Mouse (Mus musculus): ENCODE results near the gene Reln. TPM values are rescaled to one million over a fixed set of nuclear protein-coding genes. Genes with fewer than 3 reads are reported as not detected.

Gene Reln
- polyA plus RNA-seq, 1 experiment, result 6.4 TPM

DNA sequence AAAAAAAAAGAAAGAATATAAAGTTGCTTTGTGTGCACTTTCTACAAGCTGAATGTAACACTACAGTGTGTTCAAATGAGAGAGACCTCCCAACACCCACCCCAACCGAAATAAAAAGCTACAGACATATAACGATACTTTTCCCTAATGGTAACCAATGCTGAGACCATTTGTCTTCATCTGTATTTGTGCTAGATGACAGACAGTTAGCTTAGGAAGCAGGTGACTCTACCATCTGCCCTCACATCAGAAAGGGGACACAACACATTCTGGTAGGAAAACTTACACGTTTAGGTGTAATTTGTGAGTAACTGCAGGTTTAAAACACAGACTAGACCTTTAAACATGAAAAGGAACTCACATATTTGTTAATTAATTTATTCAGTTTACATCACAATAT, 90.6 kb downstream of the Reln start:
- Histone ChIP-seq H3K4me3 (replicated peaks; ENCODE audit: extremely low read depth, low read depth, low read length) (no peak overlapping the region), H3K4me1 (ENCODE audit: control insufficient read depth, insufficient read depth, low read length) (no peaks in the 10 kb centered on the region)
- TF ChIP-seq CTCF (IDR thresholded peaks at IDR 0.05; ENCODE audit: insufficient read depth, low read length), result no peak
- TF ChIP-seq POLR2A (IDR thresholded peaks at IDR 0.05; ENCODE audit: borderline replicate concordance, extremely low read depth, low read depth, low read length), result no peak
- no peak for DNase-seq
- WGBS, result 77% methylated on average over 3 of the region's 3 CpGs

DNA sequence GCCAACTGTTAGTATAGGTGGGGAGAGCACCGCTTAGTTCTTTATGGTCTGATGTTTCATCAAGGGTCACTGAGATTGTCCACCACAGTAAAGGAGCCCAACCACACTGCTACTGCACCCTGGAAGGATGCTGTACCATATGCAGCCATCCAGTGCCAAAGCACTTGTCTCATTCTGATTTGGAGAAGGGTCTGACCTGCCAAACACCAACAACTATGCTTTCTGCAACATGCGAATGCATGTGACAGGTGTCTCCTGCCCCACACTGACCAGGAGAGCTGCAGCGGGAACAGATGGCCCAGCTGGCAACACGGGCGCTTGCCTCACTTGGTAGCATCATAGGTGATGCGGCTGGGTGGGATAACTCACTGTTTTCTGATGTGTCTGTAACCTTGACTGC, 91.2 kb downstream of the Reln start:
- DNase-seq, result no peak
- no peaks in the 10 kb centered on the region for H3K4me1 ChIP-seq (ENCODE audit: control insufficient read depth, insufficient read depth, low read length)
- TF ChIP-seq POLR2A (IDR thresholded peaks at IDR 0.05; ENCODE audit: borderline replicate concordance, extremely low read depth, low read depth, low read length) (no peak), CTCF (IDR thresholded peaks at IDR 0.05; ENCODE audit: insufficient read depth, low read length) (no peak)
- H3K4me3 ChIP-seq (replicated peaks; ENCODE audit: extremely low read depth, low read depth, low read length), result no peak overlapping the region
- WGBS, result 91% methylated on average over 6 of the region's 6 CpGs

GRCm38 (mm10) chr5:22247850-22248249, 96.7 kb downstream of the Reln start:
- TF ChIP-seq CTCF (IDR thresholded peaks at IDR 0.05; ENCODE audit: insufficient read depth, low read length), result no peak
- TF ChIP-seq POLR2A (IDR thresholded peaks at IDR 0.05; ENCODE audit: borderline replicate concordance, extremely low read depth, low read depth, low read length), result no peak
- Histone ChIP-seq H3K4me1 (ENCODE audit: control insufficient read depth, insufficient read depth, low read length) (no peaks in the 10 kb centered on the region), H3K4me3 (replicated peaks; ENCODE audit: extremely low read depth, low read depth, low read length) (no peak overlapping the region)
- DNase-seq, result no peak
- WGBS, result 65% methylated on average over 6 of the region's 6 CpGs

DNA sequence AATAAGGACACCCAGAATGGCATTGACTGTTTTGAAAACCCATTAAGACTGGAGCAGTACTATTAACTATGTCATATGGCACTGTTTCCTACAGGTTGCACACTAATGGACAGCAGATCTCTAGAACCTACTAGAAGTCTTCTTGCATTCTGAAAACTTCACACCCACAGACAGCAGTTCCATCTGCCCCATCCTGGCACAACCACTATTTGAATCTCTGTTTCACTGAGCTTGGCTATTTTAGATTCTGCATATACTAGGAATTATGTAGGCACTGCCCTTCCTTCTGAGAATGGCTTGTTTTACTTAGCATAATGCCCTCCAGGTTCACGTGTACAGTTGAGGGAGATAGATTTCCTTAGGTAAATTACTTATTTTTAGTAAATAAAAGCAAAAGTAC, 99.4 kb downstream of the Reln start:
- H3K4me1 ChIP-seq (ENCODE audit: control insufficient read depth, insufficient read depth, low read length), result no peaks in the 10 kb centered on the region
- no peak overlapping the region for H3K4me3 ChIP-seq (replicated peaks; ENCODE audit: extremely low read depth, low read depth, low read length)
- WGBS, result 77% methylated on average over 1 of the region's 1 CpGs
- DNase-seq, result no peak
- TF ChIP-seq CTCF (IDR thresholded peaks at IDR 0.05; ENCODE audit: insufficient read depth, low read length) (no peak), POLR2A (IDR thresholded peaks at IDR 0.05; ENCODE audit: borderline replicate concordance, extremely low read depth, low read depth, low read length) (no peak)

DNA sequence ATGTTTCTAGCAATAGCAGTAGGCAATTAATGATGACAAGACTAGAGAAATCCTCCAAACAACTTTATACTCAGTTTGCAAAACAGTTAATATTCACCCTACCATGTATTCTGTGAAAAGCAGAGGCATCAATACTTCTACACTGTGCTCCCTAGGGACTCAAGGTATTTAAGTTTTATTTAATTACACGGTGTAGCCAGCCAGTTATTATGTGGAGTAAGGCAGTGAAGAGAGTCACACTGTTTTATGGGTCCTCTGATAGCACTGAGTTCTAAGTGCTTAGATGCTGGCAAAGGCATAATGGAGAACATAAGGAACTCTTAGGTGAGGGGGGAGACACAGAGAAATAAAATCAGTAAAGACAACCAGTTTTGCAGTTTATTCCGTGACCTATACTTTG, 101.0 kb downstream of the Reln start:
- DNase-seq, result no peak
- H3K4me3 ChIP-seq (replicated peaks; ENCODE audit: extremely low read depth, low read depth, low read length), result no peak overlapping the region
- WGBS, result 74% methylated on average over 2 of the region's 2 CpGs
- H3K4me1 ChIP-seq (ENCODE audit: control insufficient read depth, insufficient read depth, low read length), result no peaks in the 10 kb centered on the region
- TF ChIP-seq CTCF (IDR thresholded peaks at IDR 0.05; ENCODE audit: insufficient read depth, low read length), result no peak
- TF ChIP-seq POLR2A (IDR thresholded peaks at IDR 0.05; ENCODE audit: borderline replicate concordance, extremely low read depth, low read depth, low read length), result no peak

DNA sequence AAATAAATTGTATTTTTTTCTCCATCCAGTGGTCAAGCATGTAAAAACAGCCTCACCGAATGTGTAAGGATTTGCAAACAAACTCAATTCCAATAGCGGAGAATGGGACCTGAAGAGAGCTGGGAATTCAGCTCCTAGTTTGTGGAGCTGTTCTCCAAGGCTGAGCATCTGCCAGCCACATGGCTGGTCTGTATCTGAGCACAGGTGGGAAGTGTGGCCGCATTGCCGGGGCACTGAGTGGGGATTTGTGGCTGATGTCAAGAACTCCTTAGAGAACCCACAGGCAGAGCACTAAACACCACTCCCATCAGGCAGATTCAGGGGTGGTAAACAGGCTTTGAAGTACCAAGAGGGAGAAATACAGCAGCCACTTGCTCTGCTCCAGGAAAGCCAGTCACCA, 102.9 kb downstream of the Reln start:
- TF ChIP-seq POLR2A (IDR thresholded peaks at IDR 0.05; ENCODE audit: borderline replicate concordance, extremely low read depth, low read depth, low read length) (no peak), CTCF (IDR thresholded peaks at IDR 0.05; ENCODE audit: insufficient read depth, low read length) (no peak)
- no peak overlapping the region for H3K4me3 ChIP-seq (replicated peaks; ENCODE audit: extremely low read depth, low read depth, low read length)
- 75% methylated on average over 4 of the region's 4 CpGs for WGBS
- no peak for DNase-seq
- no peaks in the 10 kb centered on the region for H3K4me1 ChIP-seq (ENCODE audit: control insufficient read depth, insufficient read depth, low read length)

DNA sequence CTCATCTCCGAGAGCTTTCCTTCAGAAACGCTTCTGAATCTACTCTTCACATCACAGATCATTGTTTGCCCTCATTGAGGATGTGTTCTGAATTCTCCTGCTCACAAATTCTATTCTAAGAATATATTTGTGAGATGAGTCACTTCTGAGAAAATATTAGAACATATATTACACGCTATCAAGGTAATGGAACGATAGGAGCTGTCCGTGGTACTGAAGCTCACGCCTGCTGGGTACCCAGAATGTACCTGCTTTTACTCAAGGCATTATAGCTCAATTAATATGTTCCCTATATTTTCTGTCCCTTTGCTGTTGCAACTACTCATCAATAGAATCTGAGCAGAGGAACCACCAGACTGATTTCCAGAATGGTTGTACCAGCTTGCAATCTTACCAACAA, 107.7 kb downstream of the Reln start:
- TF ChIP-seq POLR2A (IDR thresholded peaks at IDR 0.05; ENCODE audit: borderline replicate concordance, extremely low read depth, low read depth, low read length) (no peak), CTCF (IDR thresholded peaks at IDR 0.05; ENCODE audit: insufficient read depth, low read length) (no peak)
- no peak overlapping the region for H3K4me3 ChIP-seq (replicated peaks; ENCODE audit: extremely low read depth, low read depth, low read length)
- 54% methylated on average over 6 of the region's 6 CpGs for WGBS
- H3K4me1 ChIP-seq (ENCODE audit: control insufficient read depth, insufficient read depth, low read length), result no peaks in the 10 kb centered on the region
- DNase-seq, result no peak

- Histone ChIP-seq H3K4me1 (ENCODE audit: control insufficient read depth, insufficient read depth, low read length) (no peaks in the 10 kb centered on the region), H3K4me3 (replicated peaks; ENCODE audit: extremely low read depth, low read depth, low read length) (no peak overlapping the region)
- DNase-seq, result no peak
- WGBS, result 53% methylated on average over 4 of the region's 4 CpGs
- no peak for TF ChIP-seq POLR2A (IDR thresholded peaks at IDR 0.05; ENCODE audit: borderline replicate concordance, extremely low read depth, low read depth, low read length)
- TF ChIP-seq CTCF (IDR thresholded peaks at IDR 0.05; ENCODE audit: insufficient read depth, low read length), result no peak
Observed at GRCm38 (mm10) chr5:22224515-22224914, 120.0 kb downstream of the Reln start.

DNA sequence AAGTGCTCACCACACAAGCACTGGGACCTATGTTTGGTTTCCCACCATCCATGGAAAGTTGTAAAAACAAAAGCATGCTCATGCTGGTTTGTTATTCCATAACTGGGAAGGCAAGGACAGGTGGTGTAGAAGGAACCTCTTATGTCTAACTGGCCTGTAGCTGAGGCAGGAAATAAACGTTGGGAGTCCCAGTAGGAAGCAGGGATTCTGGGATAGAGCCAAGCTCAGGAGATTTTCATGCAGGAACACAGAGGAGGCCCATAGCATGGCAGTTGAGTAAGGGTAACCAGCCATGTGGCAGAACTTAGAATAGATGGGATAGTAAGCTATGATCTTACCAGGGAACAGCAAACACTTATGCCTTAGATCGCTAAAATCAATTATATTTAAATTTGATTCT, 120.6 kb downstream of the Reln start:
- H3K4me1 ChIP-seq (ENCODE audit: control insufficient read depth, insufficient read depth, low read length), result no peaks in the 10 kb centered on the region
- no peak for TF ChIP-seq POLR2A (IDR thresholded peaks at IDR 0.05; ENCODE audit: borderline replicate concordance, extremely low read depth, low read depth, low read length)
- TF ChIP-seq CTCF (IDR thresholded peaks at IDR 0.05; ENCODE audit: insufficient read depth, low read length), result no peak
- WGBS, result 66% methylated on average over 2 of the region's 2 CpGs
- H3K4me3 ChIP-seq (replicated peaks; ENCODE audit: extremely low read depth, low read depth, low read length), result no peak overlapping the region
- DNase-seq, result no peak

GRCm38 (mm10) chr5:22208311-22209021, 136.0 kb downstream of the Reln start:
- TF ChIP-seq POLR2A (IDR thresholded peaks at IDR 0.05; ENCODE audit: borderline replicate concordance, extremely low read depth, low read depth, low read length) (no peak), CTCF (IDR thresholded peaks at IDR 0.05; ENCODE audit: insufficient read depth, low read length) (no peak)
- 70% methylated on average over 8 of the region's 8 CpGs for WGBS

More at GRCm38 (mm10) chr5:22208311-22209021, 136.0 kb downstream of the Reln start:
- no peak for DNase-seq
- no peaks in the 10 kb centered on the region for H3K4me1 ChIP-seq (ENCODE audit: control insufficient read depth, insufficient read depth, low read length)
- no peak overlapping the region for H3K4me3 ChIP-seq (replicated peaks; ENCODE audit: extremely low read depth, low read depth, low read length)
